In genomic region chr7:39847914-39848782, GRCm38 (mm10) we compare ENCODE assay signal across 9 mouse cellular contexts.
A peak's percentile ranks its signal among the peaks of the same experiment; 100 is the strongest.
DNase-seq lines count a peak whose midpoint lies in the region; ATAC-seq lines count a peak whose summit lies in the region.
"Had no signal": no experiment of that assay in that cellular context is flagged by ENCODE, and none has a peak within 500 bp of the region (broad histone marks: within the 10 kb centered on the region; RNA-seq: fewer than 3 reads in every experiment).

No protein-coding gene starts in this region.

- 52% methylated on average over 7 of the region's 7 CpGs for WGBS in forebrain, embryonic 14.5 days
- 48% methylated on average over 7 of the region's 7 CpGs for WGBS in midbrain, embryonic 16.5 days

- H3K4me2 ChIP-seq in forebrain, embryonic 14.5 days (ENCODE audit: low read length), result no peak overlapping the region
- H3K4me2 ChIP-seq in midbrain, embryonic 16.5 days (ENCODE audit: low read length), result no peak overlapping the region
- H3K4me2 ChIP-seq: heart, embryonic 13.5 days had no signal

- no peak overlapping the region for H3K4me3 ChIP-seq in forebrain, embryonic 14.5 days (ENCODE audit: low read depth, low read length)
- no peak overlapping the region for H3K4me3 ChIP-seq in midbrain, embryonic 16.5 days (ENCODE audit: low read depth, low read length)
- H3K4me3 ChIP-seq: heart, embryonic 13.5 days had no signal

- no peaks in the 10 kb centered on the region for H3K4me1 ChIP-seq in forebrain, embryonic 14.5 days (ENCODE audit: control insufficient read depth, insufficient read depth, low read length)
- H3K4me1 ChIP-seq in midbrain, embryonic 16.5 days (ENCODE audit: control insufficient read depth, insufficient read depth, low read length), result no peaks in the 10 kb centered on the region
- H3K4me1 ChIP-seq: heart, embryonic 13.5 days had no signal

- H3K9ac ChIP-seq in forebrain, embryonic 14.5 days (ENCODE audit: low read length), result no peak overlapping the region
- H3K9ac ChIP-seq in midbrain, embryonic 16.5 days (ENCODE audit: low read depth, low read length), result no peak overlapping the region
- H3K9ac ChIP-seq: heart, embryonic 13.5 days had no signal

- peak; percentile 3 for DNase-seq in cerebellum, adult 11 months
- DNase-seq in cerebellum, adult 11-12 months, result no peak
- DNase-seq in adrenal gland, postnatal 36 days, result peak; percentile 34 to 62
- DNase-seq in forebrain, embryonic 14.5 days (ENCODE audit: low spot score), result peak; percentile 76
- peak; percentile 22 for DNase-seq in hindlimb bud, embryonic 11.5 days (ENCODE audit: extremely low spot score, low read depth, low spot score)
- DNase-seq in left cerebral cortex, adult 11 months (ENCODE audit: low spot score), result peak; percentile 68

- no peak overlapping the region for H3K27ac ChIP-seq in forebrain, embryonic 14.5 days (ENCODE audit: low read depth, low read length)
- H3K27ac ChIP-seq in midbrain, embryonic 16.5 days (ENCODE audit: low read length), result no peak overlapping the region
- H3K27ac ChIP-seq: heart, embryonic 13.5 days had no signal

- no peaks in the 10 kb centered on the region for H3K9me3 ChIP-seq in forebrain, embryonic 14.5 days (replicated peaks; ENCODE audit: control insufficient read depth, low read length)
- no peaks in the 10 kb centered on the region for H3K9me3 ChIP-seq in midbrain, embryonic 16.5 days (replicated peaks; ENCODE audit: control insufficient read depth, low read length, poor library complexity, severe bottlenecking)
- H3K9me3 ChIP-seq: heart, embryonic 13.5 days had no signal

- no peaks in the 10 kb centered on the region for H3K36me3 ChIP-seq in forebrain, embryonic 14.5 days (ENCODE audit: control insufficient read depth, insufficient read depth, low read length)
- H3K36me3 ChIP-seq in midbrain, embryonic 16.5 days (ENCODE audit: control insufficient read depth, insufficient read depth, low read length), result no peaks in the 10 kb centered on the region
- H3K36me3 ChIP-seq: heart, embryonic 13.5 days had no signal

- no peaks in the 10 kb centered on the region for H3K27me3 ChIP-seq in forebrain, embryonic 14.5 days (replicated peaks; ENCODE audit: control insufficient read depth, insufficient read depth, low read length)
- H3K27me3 ChIP-seq in midbrain, embryonic 16.5 days (ENCODE audit: control insufficient read depth, insufficient read depth, low read depth, low read length), result no peaks in the 10 kb centered on the region
- H3K27me3 ChIP-seq: heart, embryonic 13.5 days had no signal

- ATAC-seq in forebrain, embryonic 14.5 days, result peak; percentile 87
- peak; percentile 94 for ATAC-seq in midbrain, embryonic 16.5 days
- no peak for ATAC-seq in erythroid progenitor cell, adult 5-6 weeks (replicated peaks; ENCODE audit: low FRiP score, poor library complexity, severe bottlenecking)
